Mouse (Mus musculus): ENCODE results near the gene Usp19.
A peak's percentile ranks its signal among the peaks of the same experiment; 100 is the strongest.

Usp19 gene

GRCm38 (mm10) chr9:108494905-108495304 lies 4.5 kb downstream of the Usp19 start:
- DNase-seq (ENCODE audit: low spot score) = no peak

GRCm38 (mm10) chr9:108499231-108499630 lies 8.8 kb downstream of the Usp19 start:
- no peak for DNase-seq (ENCODE audit: low spot score)

GRCm38 (mm10) chr9:108499943-108500342 lies 9.5 kb downstream of the Usp19 start:
- no peak for DNase-seq (ENCODE audit: low spot score)

- DNase-seq (ENCODE audit: low spot score) = no peak
Observed at GRCm38 (mm10) chr9:108506901-108507300, 16.5 kb downstream of the Usp19 start.

GRCm38 (mm10) chr9:108507619-108508434 lies 17.4 kb downstream of the Usp19 start, which contains the start of gene Qars:
TSS of gene Qars (plus strand) at chr9:108507706.
- peak; percentile 97 for DNase-seq (ENCODE audit: low spot score)

GRCm38 (mm10) chr9:108508776-108509175 lies 18.4 kb downstream of the Usp19 start:
- DNase-seq (ENCODE audit: low spot score) = no peak

GRCm38 (mm10) chr9:108516380-108517251 lies 26.2 kb downstream of the Usp19 start, which contains the start of gene Qrich1:
TSS of gene Qrich1 (plus strand) at chr9:108516806.
- DNase-seq (ENCODE audit: low spot score) = peak; percentile 99

- DNase-seq (ENCODE audit: low spot score) = peak; percentile 85
Observed at GRCm38 (mm10) chr9:108517253-108517930, 27.0 kb downstream of the Usp19 start.

- peak; percentile 63 for DNase-seq (ENCODE audit: low spot score)
Observed at GRCm38 (mm10) chr9:108517931-108518332, 27.5 kb downstream of the Usp19 start.

GRCm38 (mm10) chr9:108521604-108522003 lies 31.2 kb downstream of the Usp19 start:
- no peak for DNase-seq (ENCODE audit: low spot score)

- DNase-seq (ENCODE audit: low spot score) = no peak
Observed at GRCm38 (mm10) chr9:108523341-108523740, 32.9 kb downstream of the Usp19 start.

- DNase-seq (ENCODE audit: low spot score) = no peak
Observed at GRCm38 (mm10) chr9:108525400-108525799, 35.0 kb downstream of the Usp19 start.

- DNase-seq (ENCODE audit: low spot score) = no peak
Observed at GRCm38 (mm10) chr9:108530954-108531353, 40.6 kb downstream of the Usp19 start.

GRCm38 (mm10) chr9:108531496-108531895 lies 41.1 kb downstream of the Usp19 start:
- DNase-seq (ENCODE audit: low spot score) = no peak

GRCm38 (mm10) chr9:108540846-108541245 lies 50.4 kb downstream of the Usp19 start:
- no peak for DNase-seq (ENCODE audit: low spot score)

GRCm38 (mm10) chr9:108545986-108546385 lies 55.6 kb downstream of the Usp19 start:
- DNase-seq (ENCODE audit: low spot score) = no peak

GRCm38 (mm10) chr9:108546875-108547274 lies 56.5 kb downstream of the Usp19 start:
- no peak for DNase-seq (ENCODE audit: low spot score)

All from retina, embryonic 14.5 days (tissue).